Mouse (Mus musculus) liver, embryonic 11.5 days (tissue): Measurements from ENCODE around the gene Prss32. TPM values are rescaled to one million over a fixed set of nuclear protein-coding genes. Genes with fewer than 3 reads are reported as not detected.
"Not testable (repeated sequence)": the region's sequence is repeated elsewhere in the genome, so short reads cannot be mapped to it uniquely, and the experiment has no call there.

ENCODE experiments used
- ATAC-seq: fragments of 200-750 bp; cut with Nextera tagmentation; replicated peaks from 2 replicates; pipeline ENCODE4 v1.8.0; 2017; ENCODE audit warnings: moderate number of reproducible peaks, mild to moderate bottlenecking, moderate TSS enrichment, moderate library complexity; ENCODE audit not compliant: low FRiP score
- DNase-seq: peaks from one replicate; pipeline ENCODE4 v3.0.0-alpha.2; 2017; ENCODE audit warnings: low spot score
- H3K27ac ChIP-seq: fragments of 300-500 bp; sonication (generic); 2 replicates; pipeline ENCODE4 v1.5.1; 2014; ENCODE audit warnings: mild to moderate bottlenecking, low read depth, low read length, control low read depth
- H3K27me3 ChIP-seq: fragments of 300-500 bp; sonication (generic); replicated peaks from 2 replicates; pipeline ENCODE4 v1.6.1; 2014; ENCODE audit warnings: low read length, mixed read lengths; ENCODE audit not compliant: control insufficient read depth, insufficient read depth
- H3K36me3 ChIP-seq: fragments of 300-500 bp; sonication (generic); 2 replicates; pipeline ENCODE4 v1.6.1; 2014; ENCODE audit warnings: mild to moderate bottlenecking, low read length, moderate library complexity, mixed read lengths; ENCODE audit not compliant: control insufficient read depth, insufficient read depth
- H3K4me1 ChIP-seq: fragments of 300-500 bp; sonication (generic); replicated peaks from 2 replicates; pipeline ENCODE4 v1.6.1; 2014; ENCODE audit warnings: low read length, mixed read lengths; ENCODE audit not compliant: control insufficient read depth, insufficient read depth
- H3K4me2 ChIP-seq: fragments of 300-500 bp; sonication (generic); 2 replicates; pipeline ENCODE4 v1.6.1; 2014; ENCODE audit warnings: mild to moderate bottlenecking, control low read depth, moderate library complexity
- H3K4me3 ChIP-seq: fragments of 300-500 bp; sonication (generic); 2 replicates; pipeline ENCODE4 v1.5.1; 2014; ENCODE audit warnings: low read depth, low read length, control low read depth
- H3K9ac ChIP-seq: fragments of 300-500 bp; sonication (generic); 2 replicates; pipeline ENCODE4 v1.6.1; 2014; ENCODE audit warnings: low read depth, low read length, control low read depth
- H3K9me3 ChIP-seq: fragments of 300-500 bp; sonication (generic); 2 replicates; pipeline ENCODE4 v1.6.1; 2016; ENCODE audit warnings: low read length, inconsistent platforms, mixed read lengths; ENCODE audit not compliant: control insufficient read depth
- WGBS: fragments of 180-500 bp; shearing (Covaris S2); extraction: QIAGEN DNeasy Blood & Tissue Kit; methylation state at CpG from one replicate; pipeline ENCODE4 v1.1.7; 2014; 5-methylcytosine and 5-hydroxymethylcytosine counted together
- microRNA-seq: library from miRNA; unstranded; fragments of <30 nt; microRNA quantifications from one replicate; pipeline ENCODE4, GENCODE M21; 2017; ENCODE audit warnings: borderline number of aligned reads
- polyA plus RNA-seq: library from polyadenylated mRNA; unstranded; fragments of >200 nt; fragmentation: Nextera tagmentation; extraction: Ambion mirVana; gene quantifications from 2 replicates; pipeline ENCODE4 v1.2.1, GENCODE M21; 2014

The Prss32 gene
- polyA plus RNA-seq, 1 experiment from 2014 or later = not detected

- Histone ChIP-seq H3K36me3 (no peaks in the 10 kb centered on the region), H3K4me1 (no peaks in the 10 kb centered on the region), H3K27ac (no peak overlapping the region), H3K9me3 (no peaks in the 10 kb centered on the region), H3K9ac (no peak overlapping the region), H3K27me3 (no peaks in the 10 kb centered on the region), H3K4me2 (no peak overlapping the region), H3K4me3 (no peak overlapping the region)
- ATAC-seq (no peak), DNase-seq (no peak)
- WGBS = 57% methylated on average over 3 of the region's 3 CpGs
These were observed 33.1 kb downstream of the Prss32 start for GRCm38 (mm10) chr17:23876741-23877140.

DNA sequence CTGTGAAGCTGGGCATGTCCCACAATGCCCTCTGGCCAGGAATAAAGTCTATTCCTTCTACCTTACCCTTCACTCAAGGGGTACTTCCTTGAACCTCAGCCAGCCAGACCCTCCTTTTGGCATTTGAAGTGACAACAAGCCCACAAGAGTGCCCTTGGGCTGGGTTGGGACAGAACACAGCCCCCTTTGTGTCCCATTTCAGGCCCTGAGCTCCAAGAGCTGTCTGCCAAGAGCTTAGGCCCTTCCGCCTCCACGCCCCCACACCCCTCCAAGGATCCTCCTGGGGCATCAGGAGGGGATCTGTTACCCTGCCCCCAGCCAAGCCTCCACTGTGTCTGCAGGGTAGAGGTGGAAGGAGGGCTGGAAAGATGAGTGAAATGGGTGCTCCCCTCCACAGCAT lies 33.5 kb downstream of the Prss32 start:
- WGBS = 81% methylated on average over 2 of the region's 2 CpGs
- Histone ChIP-seq H3K4me2 (no peak overlapping the region), H3K27me3 (no peaks in the 10 kb centered on the region), H3K36me3 (no peaks in the 10 kb centered on the region), H3K9me3 (no peaks in the 10 kb centered on the region), H3K27ac (no peak overlapping the region), H3K4me1 (no peaks in the 10 kb centered on the region), H3K4me3 (no peak overlapping the region), H3K9ac (no peak overlapping the region)
- ATAC-seq (no peak), DNase-seq (no peak)

- not testable (repeated sequence) for H3K4me1 ChIP-seq, H3K27me3 ChIP-seq, H3K36me3 ChIP-seq, H3K4me2 ChIP-seq, H3K27ac ChIP-seq, ATAC-seq, DNase-seq, H3K9ac ChIP-seq, H3K4me3 ChIP-seq, H3K9me3 ChIP-seq
- 49% methylated on average over 4 of the region's 4 CpGs for WGBS
These were observed 36.9 kb downstream of the Prss32 start, which contains the start of the genes Dcpp1 and Dcpp2 for GRCm38 (mm10) chr17:23880576-23880975. Dcpp1 (plus strand) TSS chr17:23880876. Dcpp2 (plus strand) TSS chr17:23880880.

Small RNAs within 50 kb of the gene (microRNA-seq; reads per million reads assigned to microRNA genes)
- 1.1 reads per million for gene Mir5125

Other genes with a start within 250 kb of the Prss32 start
- gene Zfp13, start 244.4 kb upstream of the Prss32 start, polyA plus RNA-seq = 5.6 and 6.3 TPM in 2 replicates
- gene Zscan10, start 243.0 kb upstream of the Prss32 start, polyA plus RNA-seq = 0.12 and 0.25 TPM in 2 replicates
- 0.27 TPM in 1 of 2 replicates, not detected in the other for gene Mmp25, start 198.6 kb upstream of the Prss32 start, polyA plus RNA-seq
- gene Bicdl2, start 183.3 kb upstream of the Prss32 start, polyA plus RNA-seq = 0.37 TPM in 1 of 2 replicates, not detected in the other
- 36.5 and 36.6 TPM in 2 replicates for gene Hcfc1r1, start 170.3 kb upstream of the Prss32 start, polyA plus RNA-seq
- gene Thoc6, start 170.0 kb upstream of the Prss32 start, polyA plus RNA-seq = 48.9 and 50.7 TPM in 2 replicates
- gene Tnfrsf12a, start 166.4 kb upstream of the Prss32 start, polyA plus RNA-seq = 7.9 and 9.5 TPM in 2 replicates
- 9.9 and 11.4 TPM in 2 replicates for gene Cldn6, start 164.6 kb upstream of the Prss32 start, polyA plus RNA-seq
- 0.49 and 0.56 TPM in 2 replicates for gene Cldn9, start 159.8 kb upstream of the Prss32 start, polyA plus RNA-seq
- gene 1520401A03Rik, start 121.1 kb upstream of the Prss32 start, polyA plus RNA-seq = 0.11 TPM in 1 of 2 replicates, not detected in the other
- gene Pkmyt1, start 117.5 kb upstream of the Prss32 start, polyA plus RNA-seq = 51.5 and 60.2 TPM in 2 replicates
- gene Paqr4, start 103.0 kb upstream of the Prss32 start, polyA plus RNA-seq = 10.4 and 11.4 TPM in 2 replicates
- gene Kremen2, start 98.0 kb upstream of the Prss32 start, polyA plus RNA-seq = 0.60 and 0.73 TPM in 2 replicates
- 39.1 and 42.3 TPM in 2 replicates for gene Flywch1, start 72.3 kb upstream of the Prss32 start, polyA plus RNA-seq
- 9.4 and 10.6 TPM in 2 replicates for gene Flywch2, start 57.8 kb upstream of the Prss32 start, polyA plus RNA-seq
- 355 and 398 TPM in 2 replicates for gene Srrm2, start 53.3 kb upstream of the Prss32 start, polyA plus RNA-seq
- 744 and 795 TPM in 2 replicates for gene Elob, start 14.7 kb upstream of the Prss32 start, polyA plus RNA-seq
- gene Prss33, start 7.8 kb upstream of the Prss32 start, polyA plus RNA-seq = not detected in 2 replicates
- gene Prss41, start 317 bp downstream of the Prss32 start, polyA plus RNA-seq = 0.84 and 1.2 TPM in 2 replicates
- gene Prss21, start 24.2 kb downstream of the Prss32 start, polyA plus RNA-seq = not detected in 2 replicates
- not detected in 2 replicates for gene Dcpp1, start 37.0 kb downstream of the Prss32 start, polyA plus RNA-seq
- gene Dcpp2, start 37.0 kb downstream of the Prss32 start, polyA plus RNA-seq = not detected in 2 replicates
- not detected in 2 replicates for gene Dcpp3, start 73.6 kb downstream of the Prss32 start, polyA plus RNA-seq
- gene Sbp, start 97.8 kb downstream of the Prss32 start, polyA plus RNA-seq = not detected in 2 replicates
- not detected in 2 replicates for gene Sbpl, start 111.4 kb downstream of the Prss32 start, polyA plus RNA-seq
- gene Prss30, start 136.7 kb downstream of the Prss32 start, polyA plus RNA-seq = not detected in 2 replicates
- 0.21 TPM in 1 of 2 replicates, not detected in the other for gene Prss22, start 154.2 kb downstream of the Prss32 start, polyA plus RNA-seq
- gene Prss27, start 194.3 kb downstream of the Prss32 start, polyA plus RNA-seq = not detected in 2 replicates
- gene Kctd5, start 229.6 kb downstream of the Prss32 start, polyA plus RNA-seq = 43.0 and 46.8 TPM in 2 replicates